Mouse (Mus musculus) stomach, embryonic 16.5 days (tissue): Measurements from ENCODE around the gene Adgrl2. TPM values are rescaled to one million over a fixed set of nuclear protein-coding genes. Genes with fewer than 3 reads are reported as not detected.

Experiments used
- ATAC-seq: fragments of 200-750 bp; cut with Nextera tagmentation; 2 replicates; pipeline ENCODE4 v1.8.0; 2017; ENCODE audit warnings: moderate number of reproducible peaks, moderate TSS enrichment; ENCODE audit not compliant: insufficient read depth, low FRiP score
- H3K27ac ChIP-seq: fragments of 300-500 bp; sonication (generic); 2 replicates; pipeline ENCODE4 v1.5.1; 2014; ENCODE audit warnings: low read length
- H3K27me3 ChIP-seq: fragments of 300-500 bp; sonication (generic); 2 replicates; pipeline ENCODE4 v1.6.1; 2014; ENCODE audit warnings: low read length, control low read depth, mixed read lengths; ENCODE audit not compliant: control insufficient read depth, insufficient read depth
- H3K36me3 ChIP-seq: fragments of 300-500 bp; sonication (generic); 2 replicates; pipeline ENCODE4 v1.6.1; 2014; ENCODE audit warnings: low read length; ENCODE audit not compliant: control insufficient read depth, insufficient read depth
- H3K4me1 ChIP-seq: fragments of 300-500 bp; sonication (generic); 2 replicates; pipeline ENCODE4 v1.6.1; 2014; ENCODE audit warnings: low read length, control low read depth, mixed read lengths; ENCODE audit not compliant: control insufficient read depth, insufficient read depth
- H3K4me2 ChIP-seq: fragments of 300-500 bp; sonication (generic); 2 replicates; pipeline ENCODE4 v1.6.1; 2014; ENCODE audit warnings: low read depth, low read length, mixed read lengths
- H3K4me3 ChIP-seq: fragments of 300-500 bp; sonication (generic); replicated peaks from 2 replicates; pipeline ENCODE4 v1.5.1; 2014; ENCODE audit warnings: mild to moderate bottlenecking, low read length
- H3K9ac ChIP-seq: fragments of 300-500 bp; sonication (generic); 2 replicates; pipeline ENCODE4 v1.6.1; 2014; ENCODE audit warnings: low read length
- H3K9me3 ChIP-seq: fragments of 300-500 bp; sonication (generic); replicated peaks from 2 replicates; pipeline ENCODE4 v1.6.1; 2016; ENCODE audit warnings: low read length, control low read depth; ENCODE audit not compliant: control insufficient read depth
- WGBS: fragments of 180-500 bp; shearing (Covaris S2); extraction: QIAGEN DNeasy Blood & Tissue Kit; methylation state at CpG from one replicate; pipeline ENCODE4 v1.1.7; 2014; 5-methylcytosine and 5-hydroxymethylcytosine counted together
- polyA plus RNA-seq: library from polyadenylated mRNA; unstranded; fragments of >200 nt; fragmentation: Nextera tagmentation; extraction: Ambion mirVana; gene quantifications from 2 replicates; pipeline ENCODE4 v1.2.1, GENCODE M21; 2015

The Adgrl2 gene
- polyA plus RNA-seq, 1 experiment from 2014 or later, result 39.6 TPM

- Histone ChIP-seq H3K27me3 (no peaks in the 10 kb centered on the region), H3K27ac (peak overlapping the region; percentile 100), H3K4me3 (peak overlapping the region; percentile 80), H3K36me3 (no peaks in the 10 kb centered on the region), H3K4me2 (peak overlapping the region; percentile 73), H3K9ac (peak overlapping the region; percentile 93), H3K4me1 (peaks cover 4% of the 10 kb centered on the region), H3K9me3 (no peaks in the 10 kb centered on the region)
- WGBS, result under 1% methylated on average over 60 of the region's 68 CpGs
- ATAC-seq, result peak; percentile 72
These were observed 381 bp downstream of the Adgrl2 start for GRCm38 (mm10) chr3:148989818-148990530.

- H3K9me3 ChIP-seq, result no peaks in the 10 kb centered on the region
- peak; percentile 90 for ATAC-seq
- WGBS, result under 1% methylated on average over 72 of the region's 75 CpGs
- peak overlapping the region; percentile 100 for H3K27ac ChIP-seq
- peaks cover 7% of the 10 kb centered on the region for H3K4me1 ChIP-seq
- no peaks in the 10 kb centered on the region for H3K27me3 ChIP-seq
- H3K36me3 ChIP-seq, result no peaks in the 10 kb centered on the region
- H3K4me3 ChIP-seq, result peak overlapping the region; percentile 80
- peak overlapping the region; percentile 93 for H3K9ac ChIP-seq
- H3K4me2 ChIP-seq, result peak overlapping the region; percentile 73
These were observed 1.1 kb downstream of the Adgrl2 start for GRCm38 (mm10) chr3:148988996-148989817.

- H3K36me3 ChIP-seq, result no peaks in the 10 kb centered on the region
- H3K4me3 ChIP-seq, result peak overlapping the region; percentile 80
- peak overlapping the region; percentile 100 for H3K27ac ChIP-seq
- H3K27me3 ChIP-seq, result no peaks in the 10 kb centered on the region
- H3K4me1 ChIP-seq, result peaks cover 15% of the 10 kb centered on the region
- no peaks in the 10 kb centered on the region for H3K9me3 ChIP-seq
- peak overlapping the region; percentile 93 for H3K9ac ChIP-seq
- H3K4me2 ChIP-seq, result peak overlapping the region; percentile 73
- under 1% methylated on average over 76 of the region's 84 CpGs for WGBS
- no peak for ATAC-seq
These were observed 1.9 kb downstream of the Adgrl2 start for GRCm38 (mm10) chr3:148988293-148988995.

- Histone ChIP-seq H3K27ac (peak overlapping the region; percentile 100), H3K4me2 (peak overlapping the region; percentile 73), H3K4me3 (peak overlapping the region; percentile 80), H3K27me3 (no peaks in the 10 kb centered on the region), H3K4me1 (peaks cover 15% of the 10 kb centered on the region), H3K36me3 (no peaks in the 10 kb centered on the region), H3K9me3 (no peaks in the 10 kb centered on the region), H3K9ac (peak overlapping the region; percentile 93)
- under 1% methylated on average over 45 of the region's 45 CpGs for WGBS
- peak; percentile 72 for ATAC-seq
These were observed 2.6 kb downstream of the Adgrl2 start for GRCm38 (mm10) chr3:148987591-148988292.

- Histone ChIP-seq H3K27ac (peak overlapping the region; percentile 100), H3K4me2 (peak overlapping the region; percentile 73), H3K9ac (peak overlapping the region; percentile 93), H3K36me3 (no peaks in the 10 kb centered on the region), H3K4me1 (peaks cover 15% of the 10 kb centered on the region), H3K27me3 (no peaks in the 10 kb centered on the region), H3K4me3 (peak overlapping the region; percentile 80), H3K9me3 (no peaks in the 10 kb centered on the region)
- under 1% methylated on average over 27 of the region's 27 CpGs for WGBS
- no peak for ATAC-seq
These were observed 3.3 kb downstream of the Adgrl2 start for GRCm38 (mm10) chr3:148986894-148987590.

- Histone ChIP-seq H3K9me3 (no peaks in the 10 kb centered on the region), H3K4me3 (peak overlapping the region; percentile 80), H3K36me3 (no peaks in the 10 kb centered on the region), H3K9ac (peak overlapping the region; percentile 93), H3K4me2 (peak overlapping the region; percentile 73), H3K27me3 (no peaks in the 10 kb centered on the region), H3K4me1 (peaks cover 15% of the 10 kb centered on the region), H3K27ac (peak overlapping the region; percentile 100; the same call in 1 of the 2 replicates)
- ATAC-seq, result no peak
- WGBS, result 12% methylated on average over 17 of the region's 17 CpGs
These were observed 4.0 kb downstream of the Adgrl2 start for GRCm38 (mm10) chr3:148986296-148986893.

GRCm38 (mm10) chr3:148984326-148984725, 6.0 kb downstream of the Adgrl2 start:
- H3K36me3 ChIP-seq, result no peaks in the 10 kb centered on the region
- no peak overlapping the region for H3K9ac ChIP-seq
- 53% methylated on average over 6 of the region's 6 CpGs for WGBS
- no peak overlapping the region for H3K4me3 ChIP-seq
- no peaks in the 10 kb centered on the region for H3K27me3 ChIP-seq
- peaks cover 20% of the 10 kb centered on the region for H3K4me1 ChIP-seq
- H3K4me2 ChIP-seq, result no peak overlapping the region
- no peak overlapping the region for H3K27ac ChIP-seq
- H3K9me3 ChIP-seq, result no peaks in the 10 kb centered on the region
- ATAC-seq, result no peak

GRCm38 (mm10) chr3:148982370-148982769, 8.0 kb downstream of the Adgrl2 start:
- no peak overlapping the region for H3K9ac ChIP-seq
- WGBS, result 65% methylated on average over 4 of the region's 4 CpGs
- no peak overlapping the region for H3K4me2 ChIP-seq
- ATAC-seq, result no peak
- no peak overlapping the region for H3K4me3 ChIP-seq
- no peak overlapping the region for H3K27ac ChIP-seq
- no peaks in the 10 kb centered on the region for H3K36me3 ChIP-seq
- H3K27me3 ChIP-seq, result no peaks in the 10 kb centered on the region
- no peaks in the 10 kb centered on the region for H3K9me3 ChIP-seq
- H3K4me1 ChIP-seq, result peaks cover 31% of the 10 kb centered on the region
